In the genomic region with DNA sequence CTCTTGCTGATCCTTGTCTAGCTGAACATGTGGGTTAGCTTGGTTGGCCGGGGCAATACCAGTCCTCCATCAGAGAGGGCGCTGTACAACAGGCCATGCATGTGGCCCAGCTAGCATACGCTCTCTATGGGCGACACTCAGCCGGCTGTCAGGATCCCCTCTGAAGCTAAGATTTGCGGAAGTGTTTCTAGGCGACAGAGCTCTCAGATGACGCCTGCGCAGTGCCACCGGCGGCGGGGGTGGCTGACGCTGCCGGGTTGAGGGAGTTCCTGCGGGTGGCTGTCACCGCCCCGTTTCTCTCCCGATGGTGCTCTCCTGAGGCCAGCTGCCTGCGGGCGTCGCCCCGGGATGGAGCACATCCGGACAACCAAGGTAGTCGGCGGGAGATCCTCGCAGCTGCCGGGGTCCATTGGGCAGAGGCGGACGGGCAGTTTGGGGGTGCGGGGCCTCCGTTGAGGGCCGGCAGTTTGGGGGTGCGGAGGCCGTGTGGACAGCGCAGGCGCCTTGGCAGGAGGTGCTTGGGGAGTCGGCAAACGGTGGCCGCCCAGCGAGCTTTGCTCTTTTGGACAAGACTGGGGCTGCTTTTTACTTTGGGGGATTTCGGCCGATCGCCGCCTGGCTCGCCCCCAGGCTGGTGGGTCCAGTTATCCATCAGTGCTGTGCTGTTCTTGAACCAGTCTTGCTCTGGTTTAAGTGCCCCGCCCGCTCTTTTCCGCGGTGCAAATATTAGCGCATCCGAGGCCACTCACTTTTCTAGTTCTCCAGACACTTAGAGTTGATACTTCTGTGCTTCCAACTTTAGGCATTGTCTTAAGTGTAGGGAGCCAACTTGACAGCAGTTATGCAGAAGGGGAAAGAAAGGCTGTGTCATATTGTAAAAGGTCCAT, we compare ENCODE assay signal across 8 mouse cellular contexts. TPM values are rescaled to one million over a fixed set of nuclear protein-coding genes. Genes with fewer than 3 reads are reported as not detected.
DNase-seq lines count a peak whose midpoint lies in the region; ATAC-seq and TF ChIP-seq lines count a peak whose summit lies in the region.

A gene (plus strand): TSS at position 239 of the 887 bp plus-strand sequence.

- peak within 1 kb of the TSS; percentile 82 for H3K9ac ChIP-seq in hindbrain, postnatal 0 days (replicated peaks; ENCODE audit: low read length)

- peak within 1 kb of the TSS; percentile 94 for H3K27ac ChIP-seq in gastrocnemius, adult 2 months
- peak within 1 kb of the TSS; percentile 76 for H3K27ac ChIP-seq in hindbrain, postnatal 0 days
- peak within 1 kb of the TSS; percentile 97 for H3K27ac ChIP-seq in left cerebral cortex, adult 2 months

- peak; percentile 98 for ATAC-seq in common myeloid progenitor, adult 5-6 weeks (replicated peaks; ENCODE audit: low read depth, poor library complexity, severe bottlenecking)
- ATAC-seq in hindbrain, postnatal 0 days: peak; percentile 100
- peak; percentile 94 for ATAC-seq in megakaryocyte, adult 5-6 weeks (ENCODE audit: poor library complexity, severe bottlenecking)

- no peaks in the 10 kb centered on the region for H3K9me3 ChIP-seq in hindbrain, postnatal 0 days (ENCODE audit: low read length)

- H3K4me3 ChIP-seq in gastrocnemius, adult 2 months: peak within 1 kb of the TSS; percentile 85
- H3K4me3 ChIP-seq in hindbrain, postnatal 0 days (ENCODE audit: low read length): peak within 1 kb of the TSS; percentile 89
- H3K4me3 ChIP-seq in left cerebral cortex, adult 2 months: peak within 1 kb of the TSS; percentile 72

- DNase-seq in ZHBTc4 (ENCODE audit: low read depth, low spot score): peak; percentile 96
- DNase-seq in gastrocnemius, adult 2 months: peak; percentile 96
- DNase-seq in hindbrain, postnatal 0 days (ENCODE audit: low spot score): peak; percentile 99
- peak; percentile 91 to 93 for DNase-seq in left cerebral cortex, adult 2 months (ENCODE audit: extremely low spot score in 1 of 2, low spot score in 2 of 2)
- peak; percentile 95 to 97 for DNase-seq in right cerebral cortex, adult 2 months (ENCODE audit: low spot score in 2 of 2)
- peak; percentile 94 for DNase-seq in urinary bladder, postnatal 14 days (ENCODE audit: low spot score)

- H3K36me3 ChIP-seq in hindbrain, postnatal 0 days (ENCODE audit: insufficient read depth, low read length): no peaks in the 10 kb centered on the region

- TF ChIP-seq CTCF in gastrocnemius, adult 2 months (IDR thresholded peaks at IDR 0.05): peak; percentile 96
- peak; percentile 99 for TF ChIP-seq CTCF in hindbrain, postnatal 0 days (IDR thresholded peaks at IDR 0.05; ENCODE audit: low read depth)
- TF ChIP-seq CTCF in left cerebral cortex, adult 2 months (IDR thresholded peaks at IDR 0.05): peak; percentile 99

- H3K27me3 ChIP-seq in hindbrain, postnatal 0 days (ENCODE audit: insufficient read depth, low read length): no peaks in the 10 kb centered on the region

- intact Hi-C loops in gastrocnemius, adult 2 months (cut with DNase I): loop anchor here (1.0 to 5.0 kb wide), 2 partner anchors 14 to 663 kb away; a partner anchor contains a TSS
- intact Hi-C loops in left cerebral cortex, adult 2 months (cut with DNase I): loop anchor here (1.0 to 2.0 kb wide), 2 partner anchors 14 to 114 kb away; a partner anchor contains a TSS

- peak within 1 kb of the TSS; percentile 72 for H3K4me2 ChIP-seq in hindbrain, postnatal 0 days (ENCODE audit: low read depth, low read length)

- 0 out of 2 replicates have a peak, but pooled peaks cover 11% of the 10 kb centered on the region for H3K4me1 ChIP-seq in hindbrain, postnatal 0 days (ENCODE audit: insufficient read depth, low read length)

- under 1% methylated on average over 51 of the region's 51 CpGs for WGBS in hindbrain, postnatal 0 days

RNA-seq across cellular contexts. Expression of the gene that starts here (rescaled TPM):
- 48.8 and 49.0 TPM in 2 replicates for total RNA-seq in common myeloid progenitor, adult 5-6 weeks (2017)
- total RNA-seq in gastrocnemius, adult 2 months (2021): 10 to 100 TPM; 43.7 to 46.3 TPM
- total RNA-seq in hindbrain, postnatal 0 days (2014; rRNA removed): 28.5 and 36.7 TPM in 2 replicates
- polyA plus RNA-seq in hindbrain, postnatal 0 days (2015; fragmentation: Nextera tagmentation; extraction: Ambion mirVana): 51.6 and 55.5 TPM in 2 replicates
- total RNA-seq in left cerebral cortex, adult 2 months (2021): 100 to 1,000 TPM; 105 to 118 TPM
- total RNA-seq in megakaryocyte, adult 5-6 weeks (2015): 72.7 and 90.5 TPM in 2 replicates
- 111 and 119 TPM in 2 replicates for total RNA-seq in megakaryocyte, adult 5-6 weeks (2017)

Comparison
In these comparisons a context has a peak if more than half of its experiments do, and no peak if none do; other contexts are left out.
1. Peak in every context shown above with its lines: DNase-seq, ATAC-seq, H3K4me3 ChIP-seq and H3K27ac ChIP-seq.